Mouse (Mus musculus) c-Kit-positive CD71-positive TER-119-positive erythroid progenitor cells, embryonic 14.5 days (primary cell): ENCODE measurements around the gene Tmem255a.

ENCODE experiments used
- DNase-seq: peaks from one replicate; pipeline ENCODE4 v3.0.0-alpha.2; 2013; ENCODE audit warnings: low spot score

Gene Tmem255a

DNA sequence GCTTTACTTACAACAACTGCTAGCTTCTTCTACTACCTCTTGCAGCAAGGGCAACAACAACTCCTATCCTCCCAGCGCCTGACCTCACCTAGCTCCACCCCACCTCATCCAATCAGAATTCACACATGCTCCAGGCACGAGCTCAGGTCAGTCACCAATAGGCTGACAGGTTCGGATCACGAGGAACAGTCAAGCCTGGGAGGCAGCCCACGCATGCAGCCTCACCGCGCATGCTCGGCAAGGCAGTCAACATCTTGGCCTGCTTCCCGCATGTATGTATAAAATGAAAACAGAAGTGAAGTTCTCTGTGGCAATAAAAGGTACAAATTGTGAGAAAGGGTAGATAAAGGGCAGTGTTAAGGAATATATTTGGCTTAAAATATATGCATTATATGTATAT is 86.2 kb downstream of the Tmem255a start:
- no peak for DNase-seq

DNA sequence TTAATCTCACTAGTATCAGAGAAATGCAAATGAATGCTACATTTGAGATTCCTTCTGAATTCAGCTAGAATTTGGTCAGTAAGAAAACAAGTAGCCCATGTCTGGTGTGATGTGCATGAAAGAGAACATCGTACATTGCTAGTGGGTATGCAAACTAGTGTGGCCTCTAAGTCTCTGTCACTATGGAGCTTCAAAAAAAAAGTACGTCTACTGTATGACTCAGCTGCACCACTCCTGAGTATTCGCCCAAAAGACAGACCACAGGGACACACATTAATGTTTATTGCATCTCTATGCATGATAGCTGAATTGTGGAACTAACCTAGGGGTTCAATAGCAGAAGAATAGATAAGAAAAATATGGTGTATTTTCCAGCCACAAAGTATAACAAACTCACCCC is 86.9 kb downstream of the Tmem255a start:
- no peak for DNase-seq

DNA sequence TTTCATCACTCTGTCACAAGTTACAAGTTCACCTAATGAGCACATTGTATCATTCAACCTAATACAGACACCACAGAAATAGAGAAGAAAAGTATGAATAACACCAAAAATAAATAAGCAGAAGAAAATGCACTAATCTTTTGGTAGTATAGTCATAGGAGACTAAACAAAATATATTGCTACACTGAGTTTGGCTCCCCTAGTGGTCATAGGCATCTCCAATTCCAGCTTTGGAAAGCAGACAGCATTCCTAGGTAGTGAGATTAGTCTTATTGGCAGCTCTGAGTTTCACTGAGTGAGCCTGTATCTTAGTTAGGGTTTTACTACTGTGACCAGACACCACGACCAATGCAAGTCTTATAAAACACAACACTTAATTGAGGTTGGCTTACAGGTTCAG is 93.1 kb downstream of the Tmem255a start:
- DNase-seq: no peak
